Mouse (Mus musculus) neural tube, embryonic 11.5 days (tissue): ENCODE measurements around the gene Cep55. TPM values are rescaled to one million over a fixed set of nuclear protein-coding genes. Genes with fewer than 3 reads are reported as not detected.

Experiments
- ATAC-seq: fragments of 200-750 bp; cut with Nextera tagmentation; 2 replicates; pipeline ENCODE4 v1.8.0; 2017; ENCODE audit warnings: moderate number of reproducible peaks, mild to moderate bottlenecking, moderate TSS enrichment, moderate library complexity; ENCODE audit not compliant: insufficient read depth, low FRiP score, low TSS enrichment
- DNase-seq: peaks from one replicate; pipeline ENCODE4 v3.0.0-alpha.2; 2015; ENCODE audit warnings: low spot score
- H3K27ac ChIP-seq: fragments of 300-500 bp; sonication (generic); 2 replicates; pipeline ENCODE4 v1.5.1; 2014; ENCODE audit warnings: low read depth, mild to moderate bottlenecking, low read length
- H3K27me3 ChIP-seq: fragments of 300-500 bp; sonication (generic); 2 replicates; pipeline ENCODE4 v1.6.1; 2014; ENCODE audit warnings: mild to moderate bottlenecking, low read length, mixed read lengths; ENCODE audit not compliant: control insufficient read depth, insufficient read depth
- H3K36me3 ChIP-seq: fragments of 300-500 bp; sonication (generic); 2 replicates; pipeline ENCODE4 v1.6.1; 2014; ENCODE audit warnings: mild to moderate bottlenecking, low read length, moderate library complexity, mixed read lengths; ENCODE audit not compliant: control insufficient read depth, insufficient read depth
- H3K4me1 ChIP-seq: fragments of 300-500 bp; sonication (generic); 2 replicates; pipeline ENCODE4 v1.6.1; 2014; ENCODE audit warnings: low read length, mixed read lengths; ENCODE audit not compliant: control insufficient read depth, insufficient read depth
- H3K4me2 ChIP-seq: fragments of 300-500 bp; sonication (generic); 2 replicates; pipeline ENCODE4 v1.6.1; 2014; ENCODE audit warnings: low read depth, mild to moderate bottlenecking, moderate library complexity
- H3K4me3 ChIP-seq: fragments of 300-500 bp; sonication (generic); 2 replicates; pipeline ENCODE4 v1.5.1; 2014; ENCODE audit warnings: low read depth, low read length
- H3K9ac ChIP-seq: fragments of 300-500 bp; sonication (generic); 2 replicates; pipeline ENCODE4 v1.6.1; 2014; ENCODE audit warnings: mild to moderate bottlenecking, low read length
- H3K9me3 ChIP-seq: fragments of 300-500 bp; sonication (generic); 2 replicates; pipeline ENCODE4 v1.6.1; 2016; ENCODE audit warnings: low read length; ENCODE audit not compliant: control insufficient read depth
- whole genome bisulfite sequencing: fragments of 180-500 bp; shearing (Covaris S2); extraction: QIAGEN DNeasy Blood & Tissue Kit; methylation state at CpG from one replicate; pipeline ENCODE4 v1.1.7; 2014; 5-methylcytosine and 5-hydroxymethylcytosine counted together
- polyA plus RNA-seq: library from polyadenylated mRNA; unstranded; fragments of >200 nt; fragmentation: Nextera tagmentation; extraction: Ambion mirVana; gene quantifications from 2 replicates; pipeline ENCODE4 v1.2.1, GENCODE M21; 2014

Gene Cep55
- polyA plus RNA-seq, 1 experiment from 2014 or later: 44.6 TPM

GRCm38 (mm10) chr19:38096858-38097758 lies 42.3 kb downstream of the Cep55 start, which contains the start of gene Ffar4:
Gene Ffar4, plus strand, starts transcription at chr19:38097071.
- Histone ChIP-seq H3K9ac (no peak within 1 kb of the TSS), H3K4me1 (no peaks in the 10 kb centered on the region), H3K36me3 (no peaks in the 10 kb centered on the region), H3K4me3 (peak within 1 kb of the TSS; percentile 23), H3K27me3 (peaks cover 31% of the 10 kb centered on the region), H3K9me3 (no peaks in the 10 kb centered on the region), H3K27ac (no peak within 1 kb of the TSS), H3K4me2 (peak within 1 kb of the TSS; percentile 45)
- WGBS: under 1% methylated on average over 77 of the region's 77 CpGs
- peak; percentile 35 for DNase-seq
- ATAC-seq: peak; percentile 27; the same call in 1 of the 2 replicates

- Histone ChIP-seq H3K4me1 (no peaks in the 10 kb centered on the region), H3K9ac (no peak overlapping the region), H3K27me3 (no peaks in the 10 kb centered on the region), H3K4me2 (no peak overlapping the region), H3K36me3 (no peaks in the 10 kb centered on the region), H3K9me3 (no peaks in the 10 kb centered on the region), H3K4me3 (no peak overlapping the region), H3K27ac (no peak overlapping the region)
- no peak for DNase-seq
- WGBS: 93% methylated on average over 4 of the region's 4 CpGs
- no peak for ATAC-seq
These were observed 53.1 kb downstream of the Cep55 start for GRCm38 (mm10) chr19:38107871-38108270.

- DNase-seq: no peak
- no peak for ATAC-seq
- no peaks in the 10 kb centered on the region for H3K4me1 ChIP-seq
These were observed 54.9 kb downstream of the Cep55 start for GRCm38 (mm10) chr19:38109506-38110242.

GRCm38 (mm10) chr19:38111056-38111455 lies 56.2 kb downstream of the Cep55 start:
- 83% methylated on average over 8 of the region's 8 CpGs for WGBS
- no peak for ATAC-seq
- H3K4me2 ChIP-seq: no peak overlapping the region
- no peak for DNase-seq
- no peaks in the 10 kb centered on the region for H3K27me3 ChIP-seq
- H3K4me3 ChIP-seq: no peak overlapping the region
- H3K9ac ChIP-seq: no peak overlapping the region
- no peaks in the 10 kb centered on the region for H3K9me3 ChIP-seq
- H3K4me1 ChIP-seq: no peaks in the 10 kb centered on the region
- no peak overlapping the region for H3K27ac ChIP-seq
- H3K36me3 ChIP-seq: no peaks in the 10 kb centered on the region

More at GRCm38 (mm10) chr19:38109506-38110242, 54.9 kb downstream of the Cep55 start:
- Histone ChIP-seq H3K9ac (no peak overlapping the region), H3K4me2 (no peak overlapping the region), H3K9me3 (no peaks in the 10 kb centered on the region), H3K27ac (no peak overlapping the region), H3K4me3 (no peak overlapping the region), H3K36me3 (no peaks in the 10 kb centered on the region), H3K27me3 (no peaks in the 10 kb centered on the region)
- WGBS: 95% methylated on average over 15 of the region's 15 CpGs

- Histone ChIP-seq H3K9ac (no peak overlapping the region), H3K4me3 (no peak overlapping the region), H3K9me3 (no peaks in the 10 kb centered on the region), H3K27ac (no peak overlapping the region), H3K4me2 (no peak overlapping the region), H3K36me3 (no peaks in the 10 kb centered on the region), H3K4me1 (no peaks in the 10 kb centered on the region), H3K27me3 (no peaks in the 10 kb centered on the region)
- 53% methylated on average over 4 of the region's 4 CpGs for WGBS
- DNase-seq: no peak
- ATAC-seq: no peak
These were observed 57.8 kb downstream of the Cep55 start for GRCm38 (mm10) chr19:38112575-38112974.

GRCm38 (mm10) chr19:38114834-38115491 lies 60.2 kb downstream of the Cep55 start:
- Histone ChIP-seq H3K9me3 (no peaks in the 10 kb centered on the region), H3K9ac (no peak overlapping the region), H3K36me3 (no peaks in the 10 kb centered on the region), H3K27ac (no peak overlapping the region), H3K27me3 (no peaks in the 10 kb centered on the region), H3K4me2 (no peak overlapping the region), H3K4me1 (no peaks in the 10 kb centered on the region), H3K4me3 (no peak overlapping the region)
- no peak for DNase-seq
- ATAC-seq: no peak
- WGBS: 91% methylated on average over 7 of the region's 7 CpGs

- no peaks in the 10 kb centered on the region for H3K36me3 ChIP-seq
- H3K9me3 ChIP-seq: no peaks in the 10 kb centered on the region
- H3K4me3 ChIP-seq: no peak overlapping the region
- no peak overlapping the region for H3K9ac ChIP-seq
- H3K27me3 ChIP-seq: peaks cover 10% of the 10 kb centered on the region; the same call in 1 of the 2 replicates
- 84% methylated on average over 5 of the region's 5 CpGs for WGBS
- ATAC-seq (no peak), DNase-seq (no peak)
- no peak overlapping the region for H3K27ac ChIP-seq
- H3K4me2 ChIP-seq: no peak overlapping the region
- H3K4me1 ChIP-seq: no peaks in the 10 kb centered on the region
These were observed 65.4 kb downstream of the Cep55 start for GRCm38 (mm10) chr19:38120123-38120760.

- Histone ChIP-seq H3K4me3 (no peak overlapping the region; the same call in 1 of the 2 replicates), H3K27ac (no peak overlapping the region), H3K36me3 (no peaks in the 10 kb centered on the region), H3K9me3 (no peaks in the 10 kb centered on the region), H3K27me3 (peaks cover 10% of the 10 kb centered on the region; the same call in 1 of the 2 replicates), H3K4me2 (peak overlapping the region; percentile 84), H3K4me1 (no peaks in the 10 kb centered on the region), H3K9ac (no peak overlapping the region)
- DNase-seq (no peak), ATAC-seq (no peak)
- WGBS: 27% methylated on average over 9 of the region's 9 CpGs
These were observed 69.1 kb downstream of the Cep55 start for GRCm38 (mm10) chr19:38123921-38124320.
